Mouse (Mus musculus) embryonic facial prominence, embryonic 11.5 days (tissue): ENCODE measurements at regions not wholly inside any gene's neighbourhood (a gene's known extent, or its start where the extent isn't known, plus 50 kb on each side); places are given as distances from the start of the nearest gene placed in this dataset.
"Not testable (repeated sequence)": the region's sequence is repeated elsewhere in the genome, so short reads cannot be mapped to it uniquely, and the experiment has no call there.

Experiments used
- ATAC-seq: fragments of 200-750 bp; cut with Nextera tagmentation; replicated peaks from 2 replicates; pipeline ENCODE4 v1.8.0; 2017; ENCODE audit warnings: low read depth; ENCODE audit not compliant: insufficient number of reproducible peaks, low FRiP score, low TSS enrichment
- DNase-seq: peaks from one replicate; pipeline ENCODE4 v3.0.0-alpha.2; 2015; ENCODE audit warnings: low spot score
- H3K27ac ChIP-seq: fragments of 300-500 bp; sonication (generic); replicated peaks from 2 replicates; pipeline ENCODE4 v1.5.1; 2014; ENCODE audit warnings: mild to moderate bottlenecking, low read depth, low read length, control low read depth
- H3K27me3 ChIP-seq: fragments of 300-500 bp; sonication (generic); 2 replicates; pipeline ENCODE4 v1.6.1; 2014; ENCODE audit warnings: mild to moderate bottlenecking, low read length, moderate library complexity, mixed read lengths; ENCODE audit not compliant: control insufficient read depth, insufficient read depth
- H3K36me3 ChIP-seq: fragments of 300-500 bp; sonication (generic); replicated peaks from 2 replicates; pipeline ENCODE4 v1.6.1; 2014; ENCODE audit warnings: low read depth, mild to moderate bottlenecking, low read length, moderate library complexity, mixed read lengths; ENCODE audit not compliant: control insufficient read depth, insufficient read depth
- H3K4me1 ChIP-seq: fragments of 300-500 bp; sonication (generic); 2 replicates; pipeline ENCODE4 v1.6.1; 2014; ENCODE audit warnings: low read length, mixed read lengths; ENCODE audit not compliant: control insufficient read depth, insufficient read depth
- H3K4me2 ChIP-seq: fragments of 300-500 bp; sonication (generic); 2 replicates; pipeline ENCODE4 v1.6.1; 2014; ENCODE audit warnings: low read depth, mild to moderate bottlenecking, control low read depth, low read length, moderate library complexity
- H3K4me3 ChIP-seq: fragments of 300-500 bp; sonication (generic); 2 replicates; pipeline ENCODE4 v1.5.1; 2014; ENCODE audit warnings: low read depth, low read length, control low read depth
- H3K9ac ChIP-seq: fragments of 300-500 bp; sonication (generic); replicated peaks from 2 replicates; pipeline ENCODE4 v1.6.1; 2014; ENCODE audit warnings: mild to moderate bottlenecking, control low read depth, low read length
- H3K9me3 ChIP-seq: fragments of 300-500 bp; sonication (generic); replicated peaks from 2 replicates; pipeline ENCODE4 v1.6.1; 2016; ENCODE audit warnings: mild to moderate bottlenecking, low read length, inconsistent platforms, mixed read lengths; ENCODE audit not compliant: control insufficient read depth
- WGBS: fragments of 180-500 bp; shearing (Covaris S2); extraction: QIAGEN DNeasy Blood & Tissue Kit; methylation state at CpG from one replicate; pipeline ENCODE4 v1.1.7; 2014; 5-methylcytosine and 5-hydroxymethylcytosine counted together

- not testable (repeated sequence) for H3K9ac ChIP-seq, DNase-seq, H3K4me1 ChIP-seq, H3K27ac ChIP-seq, H3K4me3 ChIP-seq, H3K9me3 ChIP-seq, H3K36me3 ChIP-seq, H3K4me2 ChIP-seq, H3K27me3 ChIP-seq, ATAC-seq
- WGBS, result 92% methylated on average over 2 of the region's 2 CpGs
Measured at GRCm38 (mm10) chr9:6845281-6845680, 339.0 kb downstream of the Dync2h1 start.

DNA sequence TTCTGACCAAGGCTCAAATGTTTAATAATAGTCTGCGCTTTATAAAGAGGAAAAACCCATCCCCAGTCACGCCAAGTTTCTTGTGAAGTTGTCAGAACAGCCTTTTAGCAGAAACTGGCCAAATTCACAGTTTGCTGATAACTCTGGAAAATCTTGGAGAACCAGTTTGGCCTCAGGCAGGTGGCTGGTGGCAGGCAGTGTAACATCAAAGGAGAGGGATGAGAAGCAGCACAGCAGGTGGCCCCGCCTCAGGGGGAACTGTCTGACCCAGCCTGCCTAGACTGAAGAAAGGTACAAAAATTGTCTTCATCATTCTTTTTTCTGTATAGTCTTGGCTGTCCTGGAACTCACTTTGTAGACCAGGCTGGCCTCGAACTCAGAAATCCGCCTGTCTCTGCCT is 349.3 kb downstream of the Dync2h1 start:
- not testable (repeated sequence) for H3K27ac ChIP-seq, DNase-seq, H3K36me3 ChIP-seq, H3K9ac ChIP-seq, H3K4me2 ChIP-seq, H3K4me3 ChIP-seq, H3K4me1 ChIP-seq, H3K27me3 ChIP-seq, H3K9me3 ChIP-seq, ATAC-seq
- 71% methylated on average over 5 of the region's 5 CpGs for WGBS

DNA sequence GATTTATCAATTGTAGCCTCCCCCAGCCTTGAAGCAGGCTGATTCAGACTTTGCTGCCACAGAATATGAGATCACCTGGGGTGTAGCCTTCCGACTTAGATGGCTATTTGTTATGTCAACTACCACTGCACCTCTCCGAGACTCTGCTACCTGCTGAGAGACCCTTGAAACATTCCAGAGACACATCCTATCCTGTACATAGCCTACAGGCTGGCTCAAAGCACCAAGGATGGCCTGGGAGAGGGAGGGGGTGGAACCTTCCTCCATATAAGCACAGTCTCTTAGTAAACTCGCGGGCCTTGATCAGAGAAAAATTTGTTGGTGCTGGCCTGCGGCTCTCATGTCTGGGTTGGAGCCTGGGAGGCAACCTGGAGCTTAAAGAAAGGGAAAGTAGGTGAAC is 349.8 kb downstream of the Dync2h1 start:
- H3K27me3 ChIP-seq, result no peaks in the 10 kb centered on the region
- H3K9ac ChIP-seq, result no peak overlapping the region
- H3K4me3 ChIP-seq, result no peak overlapping the region
- no peaks in the 10 kb centered on the region for H3K4me1 ChIP-seq
- 60% methylated on average over 5 of the region's 5 CpGs for WGBS
- H3K9me3 ChIP-seq, result no peaks in the 10 kb centered on the region
- DNase-seq (no peak), ATAC-seq (no peak)
- no peak overlapping the region for H3K4me2 ChIP-seq
- no peaks in the 10 kb centered on the region for H3K36me3 ChIP-seq
- H3K27ac ChIP-seq, result no peak overlapping the region

DNA sequence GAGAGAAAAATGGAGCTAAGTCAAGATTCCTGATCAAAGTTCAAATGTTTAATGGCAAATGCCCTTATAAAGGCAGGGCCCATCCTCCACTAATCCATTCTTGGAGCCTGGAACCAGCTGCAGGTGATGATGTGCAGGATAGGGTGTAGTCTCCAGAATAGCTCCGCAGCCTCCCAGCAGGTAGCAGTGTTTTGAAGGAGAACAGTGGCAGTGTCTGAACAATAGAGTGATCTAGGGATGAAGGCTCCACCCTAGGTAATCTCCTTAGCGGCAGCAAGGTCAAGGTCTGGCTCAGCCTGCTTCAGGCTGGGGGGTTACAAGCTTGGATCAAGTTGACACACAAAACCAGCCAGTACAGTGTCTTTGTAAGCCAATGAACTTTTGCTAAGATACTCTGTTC is 351.4 kb downstream of the Dync2h1 start:
- WGBS, result 27% methylated on average over 2 of the region's 2 CpGs
- Histone ChIP-seq H3K36me3 (no peaks in the 10 kb centered on the region), H3K9ac (no peak overlapping the region), H3K27ac (no peak overlapping the region), H3K4me1 (no peaks in the 10 kb centered on the region), H3K4me3 (no peak overlapping the region), H3K9me3 (no peaks in the 10 kb centered on the region), H3K27me3 (no peaks in the 10 kb centered on the region), H3K4me2 (no peak overlapping the region)
- ATAC-seq (no peak), DNase-seq (no peak)

GRCm38 (mm10) chr9:6831642-6832041 is 352.6 kb downstream of the Dync2h1 start:
- ATAC-seq, H3K9me3 ChIP-seq, H3K27me3 ChIP-seq, H3K27ac ChIP-seq, H3K9ac ChIP-seq, DNase-seq, H3K36me3 ChIP-seq, H3K4me1 ChIP-seq, H3K4me3 ChIP-seq, H3K4me2 ChIP-seq: not testable (repeated sequence)
- 62% methylated on average over 6 of the region's 6 CpGs for WGBS

DNA sequence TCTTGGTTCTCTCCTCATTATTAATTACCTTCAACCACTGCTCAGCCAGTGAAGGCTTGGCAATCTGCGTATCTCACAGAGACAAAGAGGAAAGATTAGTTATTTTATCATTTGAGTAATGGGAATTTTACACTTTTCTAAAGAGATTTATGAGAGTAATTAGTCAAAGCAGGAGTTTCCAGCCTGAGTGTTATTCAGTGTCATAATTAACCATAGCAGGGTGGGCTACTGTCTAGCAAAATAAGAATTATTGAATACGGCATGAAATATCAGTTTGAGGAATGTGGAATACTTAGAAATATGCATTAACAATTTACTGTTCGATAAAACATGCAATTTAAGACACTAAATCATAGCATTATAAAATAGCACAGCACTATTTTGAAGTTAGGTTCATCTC is 357.7 kb downstream of the Dync2h1 start:
- Histone ChIP-seq H3K4me3 (no peak overlapping the region), H3K36me3 (no peaks in the 10 kb centered on the region), H3K9ac (no peak overlapping the region), H3K27me3 (no peaks in the 10 kb centered on the region), H3K4me1 (no peaks in the 10 kb centered on the region), H3K9me3 (no peaks in the 10 kb centered on the region), H3K27ac (no peak overlapping the region), H3K4me2 (no peak overlapping the region)
- no peak for ATAC-seq
- 83% methylated on average over 3 of the region's 3 CpGs for WGBS
- DNase-seq, result no peak

DNA sequence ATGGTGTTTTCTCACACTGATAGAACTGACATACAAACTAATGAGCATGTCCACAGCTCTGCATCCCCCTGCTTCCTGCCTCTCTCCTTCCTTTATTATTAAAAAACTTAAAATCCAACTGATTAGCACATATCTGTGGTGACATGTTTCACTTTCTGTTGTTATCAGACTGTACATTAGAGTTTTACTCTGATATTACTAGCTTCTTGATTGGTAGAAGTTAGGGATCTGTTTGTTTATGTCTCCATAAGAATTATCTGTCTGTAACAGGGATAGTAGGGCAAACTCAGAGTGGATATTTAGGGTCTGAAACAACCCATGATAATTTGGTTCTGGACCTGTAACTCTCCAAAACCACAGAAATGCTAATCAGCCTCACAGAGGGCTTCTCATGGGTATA is 358.6 kb downstream of the Dync2h1 start:
- Histone ChIP-seq H3K4me1 (no peaks in the 10 kb centered on the region), H3K9me3 (no peaks in the 10 kb centered on the region), H3K9ac (no peak overlapping the region), H3K27me3 (no peaks in the 10 kb centered on the region), H3K27ac (no peak overlapping the region), H3K4me3 (no peak overlapping the region), H3K36me3 (no peaks in the 10 kb centered on the region), H3K4me2 (no peak overlapping the region)
- ATAC-seq (no peak), DNase-seq (no peak)

DNA sequence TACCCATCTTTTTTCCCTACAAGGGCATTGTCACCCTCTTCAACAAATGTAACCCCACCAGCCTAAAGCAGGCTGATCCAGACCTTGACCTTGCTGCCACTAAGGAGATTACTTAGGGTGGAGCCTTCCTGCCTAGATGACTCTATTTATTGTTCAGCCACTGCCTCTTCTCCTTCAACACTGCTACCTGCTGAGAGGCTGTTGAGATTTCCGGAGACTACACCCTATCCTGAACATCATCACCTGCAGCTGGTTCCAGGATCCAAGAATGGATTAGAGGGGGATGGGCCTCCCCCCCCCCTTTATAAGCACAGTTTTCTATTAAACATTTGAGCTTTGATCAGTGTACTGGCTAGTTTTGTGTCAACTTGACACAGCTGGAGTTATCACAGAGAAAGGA is 360.3 kb downstream of the Dync2h1 start:
- not testable (repeated sequence) for ATAC-seq, H3K4me3 ChIP-seq, H3K4me2 ChIP-seq, H3K9ac ChIP-seq, H3K9me3 ChIP-seq, H3K27me3 ChIP-seq, DNase-seq, H3K4me1 ChIP-seq, H3K27ac ChIP-seq, H3K36me3 ChIP-seq
- WGBS, result 74% methylated on average over 1 of the region's 1 CpGs

- ATAC-seq (no peak), DNase-seq (no peak)
- WGBS, result 80% methylated on average over 1 of the region's 1 CpGs
- Histone ChIP-seq H3K4me1 (no peaks in the 10 kb centered on the region), H3K36me3 (no peaks in the 10 kb centered on the region), H3K27me3 (no peaks in the 10 kb centered on the region), H3K4me3 (no peak overlapping the region), H3K4me2 (no peak overlapping the region), H3K27ac (no peak overlapping the region), H3K9ac (no peak overlapping the region), H3K9me3 (no peaks in the 10 kb centered on the region)
Measured at GRCm38 (mm10) chr9:6823536-6823935, 360.7 kb downstream of the Dync2h1 start.
